Mouse (Mus musculus) liver, postnatal 0 days (tissue): ENCODE data around the gene Lrguk.

ENCODE experiments used
- CTCF ChIP-seq: sonication (generic); IDR thresholded peaks from 2 replicates; pipeline ENCODE4 v1.5.1; 2016; ENCODE audit warnings: antibody characterized with exemption, low read depth
- EP300 ChIP-seq: IDR thresholded peaks from 2 replicates; pipeline ENCODE4 v1.6.1; 2016; ENCODE audit warnings: antibody characterized with exemption, low read depth, mild to moderate bottlenecking

DNA sequence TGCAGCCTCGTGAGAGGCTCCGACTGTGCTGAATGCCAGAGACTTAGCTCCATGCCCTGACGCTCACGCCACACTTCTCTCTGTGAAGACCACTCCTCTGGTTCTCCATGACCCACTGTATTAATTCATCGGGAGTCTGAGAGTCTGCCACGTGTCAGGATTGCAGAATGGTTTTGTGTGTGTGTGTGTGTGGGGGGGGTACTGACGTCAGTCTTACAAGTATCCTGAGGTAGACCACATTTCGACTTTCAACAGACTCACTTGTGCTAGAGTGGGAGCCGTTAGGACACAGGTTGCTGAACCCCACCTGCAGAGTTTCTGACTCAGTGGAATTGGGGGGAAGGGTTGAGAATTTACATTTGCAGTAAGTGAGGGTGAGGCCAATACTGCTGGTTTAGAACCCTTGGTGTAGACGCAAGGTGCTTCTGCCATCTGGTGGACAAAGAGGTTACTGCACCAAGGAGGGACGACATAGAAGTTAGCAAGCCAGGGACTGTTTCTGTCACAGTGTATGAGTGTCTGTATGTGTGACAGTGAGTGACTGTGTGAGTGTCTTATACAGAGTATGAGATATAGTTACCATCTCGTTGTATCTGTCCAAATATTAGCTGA is 11.5 kb downstream of the Lrguk start:
- TF ChIP-seq EP300 (no peak), CTCF (peak; percentile 93)
